Mouse (Mus musculus) olfactory bulb, adult 2 months (tissue): ENCODE data around the gene Wdr26. TPM values are rescaled to one million over a fixed set of nuclear protein-coding genes. Genes with fewer than 3 reads are reported as not detected.

ENCODE experiments used
- H3K27ac ChIP-seq: fragments of 200-500 bp; 2 replicates; pipeline ENCODE4 v1.5.1; 2012; ENCODE audit warnings: low read depth, low read length; ENCODE audit not compliant: insufficient read depth
- H3K4me1 ChIP-seq: fragments of 200-500 bp; 2 replicates; pipeline ENCODE4 v1.6.1; 2012; ENCODE audit warnings: low read length; ENCODE audit not compliant: control insufficient read depth, insufficient read depth
- H3K4me3 ChIP-seq: fragments of 200-500 bp; 2 replicates; pipeline ENCODE4 v1.5.1; 2012; ENCODE audit warnings: mild to moderate bottlenecking, low read depth, low read length, moderate library complexity; ENCODE audit not compliant: insufficient read depth
- CTCF ChIP-seq: fragments of 200-500 bp; IDR thresholded peaks from 2 replicates; pipeline ENCODE4 v1.5.1; 2012; ENCODE audit warnings: low read depth, mild to moderate bottlenecking, low read length, moderate library complexity; ENCODE audit not compliant: insufficient read depth
- POLR2A ChIP-seq: fragments of 200-500 bp; IDR thresholded peaks from 2 replicates; pipeline ENCODE4 v1.6.1; 2012; ENCODE audit warnings: mild to moderate bottlenecking, low read depth, low read length, moderate library complexity; ENCODE audit not compliant: insufficient read depth
- WGBS: fragments of 180-500 bp; shearing (Covaris S2); methylation state at CpG from one replicate; pipeline ENCODE4 v1.1.7; 2018; 5-methylcytosine and 5-hydroxymethylcytosine counted together
- polyA plus RNA-seq: library from polyadenylated mRNA; stranded (reverse); fragments of >200 nt; gene quantifications from 2 replicates; pipeline ENCODE4 v1.2.4, GENCODE M21; 2012; ENCODE audit warnings: low replicate concordance; ENCODE audit not compliant: missing spikeins, insufficient read depth, insufficient read length

The Wdr26 gene
- polyA plus RNA-seq, 1 experiment, result 199 TPM

GRCm38 (mm10) chr1:181256689-181257584 is 45.1 kb upstream of the Wdr26 start:
- Histone ChIP-seq H3K4me3 (peak overlapping the region; percentile 34), H3K27ac (peak overlapping the region; percentile 24; the same call in 1 of the 2 replicates), H3K4me1 (peaks cover 31% of the 10 kb centered on the region)
- WGBS, result 40% methylated on average over 36 of the region's 36 CpGs
- TF ChIP-seq POLR2A, result no peak
- TF ChIP-seq CTCF, result no peak

- Histone ChIP-seq H3K27ac (0 out of 2 replicates have a peak overlapping the region, but pooled peaks have one; percentile 18), H3K4me1 (peaks cover 27% of the 10 kb centered on the region), H3K4me3 (peak overlapping the region; percentile 34)
- 8% methylated on average over 20 of the region's 20 CpGs for WGBS
- TF ChIP-seq POLR2A, result no peak
These were observed 44.3 kb upstream of the Wdr26 start for GRCm38 (mm10) chr1:181255891-181256688.

- no peak overlapping the region for H3K27ac ChIP-seq
- TF ChIP-seq CTCF (no peak), POLR2A (no peak)
- peaks cover 23% of the 10 kb centered on the region for H3K4me1 ChIP-seq
- H3K4me3 ChIP-seq, result no peak overlapping the region
- WGBS, result 73% methylated on average over 9 of the region's 9 CpGs
These were observed 43.6 kb upstream of the Wdr26 start for GRCm38 (mm10) chr1:181255450-181255849.

GRCm38 (mm10) chr1:181251624-181252023 is 39.8 kb upstream of the Wdr26 start:
- 91% methylated on average over 5 of the region's 5 CpGs for WGBS
- TF ChIP-seq CTCF (no peak), POLR2A (no peak)

GRCm38 (mm10) chr1:181250961-181251360 is 39.2 kb upstream of the Wdr26 start:
- WGBS, result 96% methylated on average over 8 of the region's 8 CpGs
- Histone ChIP-seq H3K4me1 (peaks cover 2% of the 10 kb centered on the region), H3K27ac (no peak overlapping the region), H3K4me3 (no peak overlapping the region)
- no peak for TF ChIP-seq CTCF
- no peak for TF ChIP-seq POLR2A

More at GRCm38 (mm10) chr1:181251624-181252023, 39.8 kb upstream of the Wdr26 start:
- no peak overlapping the region for H3K27ac ChIP-seq
- no peak overlapping the region for H3K4me3 ChIP-seq
- H3K4me1 ChIP-seq, result peaks cover 9% of the 10 kb centered on the region

GRCm38 (mm10) chr1:181249537-181249936 is 37.7 kb upstream of the Wdr26 start:
- no peak overlapping the region for H3K4me3 ChIP-seq
- TF ChIP-seq POLR2A, result no peak
- TF ChIP-seq CTCF, result no peak
- no peak overlapping the region for H3K27ac ChIP-seq
- WGBS, result 90% methylated on average over 6 of the region's 6 CpGs
- H3K4me1 ChIP-seq, result no peaks in the 10 kb centered on the region

GRCm38 (mm10) chr1:181247175-181247574 is 35.4 kb upstream of the Wdr26 start:
- Histone ChIP-seq H3K27ac (no peak overlapping the region), H3K4me1 (no peaks in the 10 kb centered on the region), H3K4me3 (no peak overlapping the region)
- TF ChIP-seq CTCF (no peak), POLR2A (no peak)
- 48% methylated on average over 3 of the region's 3 CpGs for WGBS

- no peak overlapping the region for H3K4me3 ChIP-seq
- H3K4me1 ChIP-seq, result no peaks in the 10 kb centered on the region
- 46% methylated on average over 7 of the region's 7 CpGs for WGBS
- H3K27ac ChIP-seq, result no peak overlapping the region
- TF ChIP-seq POLR2A, result no peak
- no peak for TF ChIP-seq CTCF
These were observed 34.8 kb upstream of the Wdr26 start for GRCm38 (mm10) chr1:181246487-181247138.
